Mouse (Mus musculus) stomach, embryonic 14.5 days (tissue): ENCODE data around the gene Dennd6a. TPM values are rescaled to one million over a fixed set of nuclear protein-coding genes. Genes with fewer than 3 reads are reported as not detected.

Experiments used
- ATAC-seq: fragments of 200-750 bp; cut with Nextera tagmentation; 2 replicates; pipeline ENCODE4 v1.8.0; 2017; ENCODE audit warnings: low read depth, moderate TSS enrichment; ENCODE audit not compliant: insufficient number of reproducible peaks, insufficient read depth, low FRiP score
- H3K27ac ChIP-seq: fragments of 300-500 bp; sonication (generic); 2 replicates; pipeline ENCODE4 v1.5.1; 2014; ENCODE audit warnings: mild to moderate bottlenecking, low read length, moderate library complexity, mixed read lengths
- H3K27me3 ChIP-seq: fragments of 300-500 bp; sonication (generic); 2 replicates; pipeline ENCODE4 v1.6.1; 2014; ENCODE audit warnings: low read length, control low read depth, mixed read lengths; ENCODE audit not compliant: control insufficient read depth, insufficient read depth
- H3K36me3 ChIP-seq: fragments of 300-500 bp; sonication (generic); 2 replicates; pipeline ENCODE4 v1.6.1; 2014; ENCODE audit warnings: mild to moderate bottlenecking, control low read depth, low read length, moderate library complexity, mixed read lengths; ENCODE audit not compliant: control insufficient read depth, insufficient read depth
- H3K4me1 ChIP-seq: fragments of 300-500 bp; sonication (generic); 2 replicates; pipeline ENCODE4 v1.6.1; 2014; ENCODE audit warnings: low read length, control low read depth, mixed read lengths; ENCODE audit not compliant: control insufficient read depth, insufficient read depth
- H3K4me2 ChIP-seq: fragments of 300-500 bp; sonication (generic); replicated peaks from 2 replicates; pipeline ENCODE4 v1.6.1; 2014; ENCODE audit warnings: low read depth, low read length, control low read depth
- H3K4me3 ChIP-seq: fragments of 300-500 bp; sonication (generic); 2 replicates; pipeline ENCODE4 v1.5.1; 2014; ENCODE audit warnings: low read depth, low read length, control low read depth
- H3K9ac ChIP-seq: fragments of 300-500 bp; sonication (generic); replicated peaks from 2 replicates; pipeline ENCODE4 v1.6.1; 2014; ENCODE audit warnings: low read depth, mild to moderate bottlenecking, control low read depth, low read length, moderate library complexity, mixed read lengths
- H3K9me3 ChIP-seq: fragments of 300-500 bp; sonication (generic); 2 replicates; pipeline ENCODE4 v1.6.1; 2016; ENCODE audit warnings: low read depth, low read length, control low read depth; ENCODE audit not compliant: control insufficient read depth
- WGBS: fragments of 180-500 bp; shearing (Covaris S2); extraction: QIAGEN DNeasy Blood & Tissue Kit; methylation state at CpG from one replicate; pipeline ENCODE4 v1.1.7; 2014; 5-methylcytosine and 5-hydroxymethylcytosine counted together
- polyA plus RNA-seq: library from polyadenylated mRNA; unstranded; fragments of >200 nt; fragmentation: Nextera tagmentation; extraction: Ambion mirVana; gene quantifications from 2 replicates; pipeline ENCODE4 v1.2.1, GENCODE M21; 2014

Gene Dennd6a
- polyA plus RNA-seq, 1 experiment from 2014 or later, result 43.0 TPM

- ATAC-seq, result no peak
- no peak overlapping the region for H3K27ac ChIP-seq
- WGBS, result 93% methylated on average over 4 of the region's 4 CpGs
- H3K9me3 ChIP-seq, result no peaks in the 10 kb centered on the region
- H3K4me2 ChIP-seq, result no peak overlapping the region
- H3K4me1 ChIP-seq, result no peaks in the 10 kb centered on the region
- H3K27me3 ChIP-seq, result no peaks in the 10 kb centered on the region
- H3K9ac ChIP-seq, result no peak overlapping the region
- H3K4me3 ChIP-seq, result no peak overlapping the region
- H3K36me3 ChIP-seq, result peaks cover 57% of the 10 kb centered on the region
Measured at GRCm38 (mm10) chr14:26610689-26611088, 37.0 kb downstream of the Dennd6a start.

- H3K27ac ChIP-seq, result no peak overlapping the region
- no peak overlapping the region for H3K4me2 ChIP-seq
- 81% methylated on average over 4 of the region's 4 CpGs for WGBS
- no peaks in the 10 kb centered on the region for H3K4me1 ChIP-seq
- H3K4me3 ChIP-seq, result no peak overlapping the region
- no peaks in the 10 kb centered on the region for H3K9me3 ChIP-seq
- peaks cover 61% of the 10 kb centered on the region for H3K36me3 ChIP-seq
- H3K9ac ChIP-seq, result no peak overlapping the region
- ATAC-seq, result no peak
- H3K27me3 ChIP-seq, result no peaks in the 10 kb centered on the region
Measured at GRCm38 (mm10) chr14:26625301-26625700, 51.6 kb downstream of the Dennd6a start.

DNA sequence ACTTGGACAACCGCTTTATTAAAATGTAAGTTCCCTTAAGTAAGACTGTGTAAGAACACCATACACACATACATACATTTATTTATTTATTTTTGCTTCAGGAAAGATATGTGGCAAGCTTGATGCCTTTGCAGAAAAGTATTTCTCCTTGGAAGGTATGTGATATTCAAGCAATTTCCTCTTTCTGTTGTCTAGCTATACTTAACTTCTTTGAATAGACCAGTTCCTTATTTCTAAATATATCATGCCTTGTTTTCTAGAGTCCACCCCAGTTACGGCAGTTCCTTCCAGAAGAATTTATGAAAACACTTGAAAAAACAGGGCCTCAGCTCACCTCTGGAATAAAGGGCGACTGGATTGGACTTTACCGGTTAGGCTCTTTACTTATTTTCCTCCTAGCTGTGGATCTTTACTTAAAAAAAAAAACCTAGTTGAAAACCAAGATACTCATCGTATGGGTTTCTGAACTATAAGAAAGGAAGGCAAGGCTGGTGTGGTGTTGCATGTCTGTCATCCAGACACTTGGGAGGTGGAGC, 53.0 kb downstream of the Dennd6a start:
- Histone ChIP-seq H3K4me2 (no peak overlapping the region), H3K4me3 (no peak overlapping the region), H3K9me3 (no peaks in the 10 kb centered on the region), H3K27me3 (no peaks in the 10 kb centered on the region), H3K27ac (no peak overlapping the region), H3K36me3 (peaks cover 57% of the 10 kb centered on the region), H3K9ac (no peak overlapping the region), H3K4me1 (no peaks in the 10 kb centered on the region)
- 85% methylated on average over 5 of the region's 5 CpGs for WGBS
- no peak for ATAC-seq

DNA sequence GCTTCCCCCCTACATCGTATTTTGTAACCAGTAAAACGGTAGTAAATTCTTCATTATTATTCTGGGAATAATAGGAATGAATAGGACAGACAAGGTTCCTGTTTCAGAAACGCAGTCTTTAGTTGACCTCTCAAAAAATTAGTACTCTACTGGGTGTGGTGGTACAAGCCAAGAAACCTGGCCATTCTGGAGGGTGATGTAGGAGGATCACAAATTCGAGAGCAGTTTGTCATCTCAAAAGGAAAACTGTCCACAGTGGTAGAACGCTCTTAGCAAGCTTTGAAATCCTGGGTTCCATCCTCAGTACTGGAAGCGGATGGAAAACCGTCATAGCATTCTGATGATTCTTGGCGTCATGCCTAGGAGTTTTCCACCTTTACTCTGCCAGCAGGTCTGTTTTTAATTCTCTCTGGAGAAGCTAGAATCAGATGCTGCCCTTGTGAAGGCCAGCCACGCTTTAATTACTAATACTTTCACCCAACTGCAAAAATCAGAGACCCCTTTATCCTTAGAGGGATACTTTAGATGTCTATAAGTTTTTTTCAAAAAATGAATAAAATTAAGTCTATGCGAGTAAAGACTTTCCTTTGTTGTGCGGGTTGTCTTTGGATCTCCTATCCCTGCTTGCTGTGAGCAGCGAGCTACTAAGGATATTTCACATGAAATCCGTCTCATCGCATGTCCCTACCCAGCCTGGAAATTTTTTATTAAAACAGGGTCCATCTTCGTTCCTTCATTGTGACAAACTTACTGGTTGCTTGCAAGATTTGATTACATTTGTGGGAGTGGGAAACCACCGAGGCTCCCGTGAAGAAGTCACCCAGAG, 63.6 kb downstream of the Dennd6a start:
- Histone ChIP-seq H3K36me3 (peaks cover 4% of the 10 kb centered on the region), H3K9ac (peak overlapping the region; percentile 31; the same call in 1 of the 2 replicates)
- no peak for ATAC-seq

GRCm38 (mm10) chr14:26637851-26638707, 64.4 kb downstream of the Dennd6a start, which contains the start of gene Arf4:
Arf4 (plus strand) TSS chr14:26638074.
- peak within 1 kb of the TSS; percentile 91 for H3K9ac ChIP-seq
- ATAC-seq, result peak; percentile 99
- peaks cover 6% of the 10 kb centered on the region; the same call in 1 of the 2 replicates for H3K4me1 ChIP-seq
- H3K4me3 ChIP-seq, result peak within 1 kb of the TSS; percentile 97
- peak within 1 kb of the TSS; percentile 98 for H3K27ac ChIP-seq
- H3K4me2 ChIP-seq, result peak within 1 kb of the TSS; percentile 63
- H3K36me3 ChIP-seq, result no peaks in the 10 kb centered on the region
- H3K9me3 ChIP-seq, result no peaks in the 10 kb centered on the region
- under 1% methylated on average over 83 of the region's 83 CpGs for WGBS
- H3K27me3 ChIP-seq, result no peaks in the 10 kb centered on the region

More for the DNA sequence above, 63.6 kb downstream of the Dennd6a start:
- Histone ChIP-seq H3K27ac (peak overlapping the region; percentile 98), H3K4me1 (peaks cover 6% of the 10 kb centered on the region; the same call in 1 of the 2 replicates), H3K4me2 (peak overlapping the region; percentile 42), H3K27me3 (no peaks in the 10 kb centered on the region), H3K9me3 (no peaks in the 10 kb centered on the region), H3K4me3 (peak overlapping the region; percentile 97)
- 21% methylated on average over 17 of the region's 17 CpGs for WGBS

- H3K4me2 ChIP-seq, result peak overlapping the region; percentile 63
- H3K27ac ChIP-seq, result peak overlapping the region; percentile 98
- peak overlapping the region; percentile 97 for H3K4me3 ChIP-seq
- ATAC-seq, result peak; percentile 42; the same call in 1 of the 2 replicates
- H3K9me3 ChIP-seq, result no peaks in the 10 kb centered on the region
- 1% methylated on average over 16 of the region's 16 CpGs for WGBS
- peak overlapping the region; percentile 91 for H3K9ac ChIP-seq
- H3K36me3 ChIP-seq, result no peaks in the 10 kb centered on the region
- no peaks in the 10 kb centered on the region for H3K27me3 ChIP-seq
- H3K4me1 ChIP-seq, result peaks cover 6% of the 10 kb centered on the region; the same call in 1 of the 2 replicates
Measured at GRCm38 (mm10) chr14:26638708-26639084, 65.0 kb downstream of the Dennd6a start.

- no peak for ATAC-seq
- Histone ChIP-seq H3K36me3 (no peaks in the 10 kb centered on the region), H3K4me3 (peak overlapping the region; percentile 97)
Measured at GRCm38 (mm10) chr14:26639251-26639650, 65.6 kb downstream of the Dennd6a start.

DNA sequence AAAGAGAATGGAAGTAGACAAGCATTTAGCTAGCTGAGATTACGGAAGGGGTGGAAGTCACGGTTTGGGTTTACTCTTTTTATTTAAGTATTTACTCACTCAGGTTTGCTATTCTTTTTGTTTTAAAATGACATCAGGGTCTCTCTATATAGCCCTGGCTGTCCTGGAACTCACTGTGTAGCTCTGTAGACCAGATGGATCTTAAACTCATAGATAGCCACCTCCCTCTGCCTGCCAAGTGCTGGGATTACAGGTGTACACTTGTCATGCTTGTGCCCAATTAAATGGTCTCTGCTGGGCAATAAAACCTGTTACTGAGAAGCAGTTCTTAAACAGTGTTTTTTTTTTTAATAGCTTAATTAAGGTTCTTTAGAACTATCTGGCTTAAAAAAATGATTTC, 66.3 kb downstream of the Dennd6a start:
- H3K27ac ChIP-seq, result no peak overlapping the region
- 42% methylated on average over 2 of the region's 2 CpGs for WGBS
- no peak for ATAC-seq
- no peaks in the 10 kb centered on the region for H3K36me3 ChIP-seq
- peak overlapping the region; percentile 97 for H3K4me3 ChIP-seq
- H3K4me2 ChIP-seq, result peak overlapping the region; percentile 63
- no peaks in the 10 kb centered on the region for H3K9me3 ChIP-seq
- peak overlapping the region; percentile 91; the same call in 1 of the 2 replicates for H3K9ac ChIP-seq
- H3K4me1 ChIP-seq, result peaks cover 6% of the 10 kb centered on the region; the same call in 1 of the 2 replicates
- no peaks in the 10 kb centered on the region for H3K27me3 ChIP-seq

More at GRCm38 (mm10) chr14:26639251-26639650, 65.6 kb downstream of the Dennd6a start:
- Histone ChIP-seq H3K27ac (no peak overlapping the region; the same call in 1 of the 2 replicates), H3K4me2 (peak overlapping the region; percentile 63), H3K4me1 (peaks cover 6% of the 10 kb centered on the region; the same call in 1 of the 2 replicates), H3K9me3 (no peaks in the 10 kb centered on the region), H3K27me3 (no peaks in the 10 kb centered on the region), H3K9ac (peak overlapping the region; percentile 91)
- 4% methylated on average over 11 of the region's 11 CpGs for WGBS
